Mouse (Mus musculus): Measurements from ENCODE around the gene Lrrtm4.

Gene Lrrtm4

DNA sequence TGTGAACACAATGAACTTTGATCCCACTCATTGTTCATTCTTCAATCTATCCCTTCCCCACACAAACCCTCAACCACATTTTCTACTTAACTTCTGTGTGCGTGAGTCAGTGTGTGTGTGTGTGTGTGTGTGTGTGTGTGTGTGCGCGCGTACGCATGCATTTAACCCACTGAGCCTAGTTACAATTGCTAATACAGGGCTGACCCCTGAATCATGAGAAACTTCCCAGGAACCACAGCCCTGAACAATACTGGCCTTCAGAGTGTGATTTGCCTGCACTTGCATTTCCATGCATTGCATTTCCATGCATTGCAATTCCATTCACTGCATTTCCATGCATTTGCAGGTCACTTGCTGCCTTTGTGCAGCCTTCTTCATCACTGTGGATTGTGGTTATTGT lies 701.8 kb downstream of the Lrrtm4 start:
- no peak for DNase-seq (ENCODE audit: low spot score in 2 of 2)

DNA sequence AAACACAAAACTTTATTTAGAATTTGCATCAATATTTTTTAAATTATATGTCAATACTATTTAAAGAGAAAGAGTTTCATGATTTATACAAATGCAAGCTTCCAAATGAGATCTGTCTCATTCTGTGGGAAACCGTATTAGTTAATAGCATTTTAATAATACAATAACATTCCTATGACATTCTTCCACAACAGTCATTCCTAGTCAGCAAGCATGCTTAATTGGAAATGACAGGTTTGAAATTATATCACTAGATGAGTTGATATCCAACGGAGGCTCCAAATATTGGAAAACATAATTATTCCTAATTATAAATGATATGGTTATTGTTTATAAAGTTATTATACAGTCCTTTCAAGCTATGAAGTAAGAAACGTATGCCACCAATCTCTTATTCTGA lies 714.7 kb downstream of the Lrrtm4 start:
- no peak for DNase-seq (ENCODE audit: low spot score in 2 of 2)

GRCm38 (mm10) chr6:80750769-80751168 lies 732.1 kb downstream of the Lrrtm4 start:
- DNase-seq (ENCODE audit: low spot score in 2 of 2): no peak

GRCm38 (mm10) chr6:80760641-80761204 lies 742.0 kb downstream of the Lrrtm4 start:
- DNase-seq (ENCODE audit: low spot score in 2 of 2): no peak

DNA sequence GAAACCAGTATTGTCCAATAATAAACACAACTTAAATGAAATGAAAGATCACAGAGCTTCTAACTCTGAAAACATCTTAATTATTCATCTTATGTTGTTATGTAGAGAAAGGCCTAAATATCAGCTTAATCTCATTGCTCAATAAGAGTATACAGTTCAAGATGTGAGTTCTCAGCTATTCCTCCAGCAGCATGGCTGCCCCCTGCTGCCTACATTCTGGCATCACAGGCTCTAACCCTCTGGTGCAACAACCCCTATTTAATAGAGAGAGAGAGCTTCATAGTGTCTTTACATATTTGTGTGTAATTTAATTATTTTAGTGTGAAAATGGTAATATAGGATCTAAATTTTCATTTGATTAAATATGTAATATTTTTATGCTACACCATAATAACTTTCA lies 767.6 kb downstream of the Lrrtm4 start:
- no peak for DNase-seq (ENCODE audit: low spot score in 2 of 2)

- no peak for DNase-seq (ENCODE audit: low spot score in 2 of 2)
Observed at GRCm38 (mm10) chr6:80823753-80824152, 805.1 kb downstream of the Lrrtm4 start.

DNA sequence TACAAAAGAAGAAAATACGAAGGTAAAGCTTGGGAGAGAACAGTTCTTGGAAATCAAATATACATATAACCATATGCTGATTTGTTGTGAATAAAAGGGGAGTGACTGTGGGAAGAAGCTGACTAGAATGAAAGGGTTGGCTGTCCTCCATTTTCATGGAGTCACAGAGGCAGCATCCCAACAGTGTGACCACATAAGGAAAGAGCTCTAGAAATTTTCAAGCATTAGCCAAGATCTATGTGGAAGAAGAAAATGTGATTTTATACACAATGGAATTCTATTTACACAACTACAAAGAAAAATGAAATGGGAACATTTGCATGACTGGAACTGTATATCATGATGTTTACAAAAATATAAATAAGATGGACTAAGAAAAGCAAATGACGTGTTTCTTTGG lies 821.1 kb downstream of the Lrrtm4 start:
- DNase-seq (ENCODE audit: low spot score in 2 of 2): no peak

DNA sequence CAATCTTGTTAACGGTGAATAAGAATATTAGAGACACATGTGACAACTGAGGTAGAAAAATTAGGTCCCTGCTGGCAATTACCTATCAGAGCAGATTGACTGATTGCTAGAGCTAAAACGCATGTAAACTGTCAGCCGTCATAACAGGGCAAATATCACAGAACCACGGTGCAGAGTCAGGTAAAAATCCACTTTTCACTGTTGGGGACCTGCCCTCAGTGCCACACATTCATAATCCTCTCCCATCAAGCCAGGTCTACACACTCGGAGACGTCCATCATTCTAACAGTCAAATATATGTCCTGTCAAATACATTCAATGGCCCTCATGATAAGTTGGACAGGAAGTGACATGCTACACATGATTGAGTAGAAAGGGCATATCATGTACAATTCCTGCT lies 826.6 kb downstream of the Lrrtm4 start:
- DNase-seq (ENCODE audit: low spot score in 2 of 2): no peak

DNA sequence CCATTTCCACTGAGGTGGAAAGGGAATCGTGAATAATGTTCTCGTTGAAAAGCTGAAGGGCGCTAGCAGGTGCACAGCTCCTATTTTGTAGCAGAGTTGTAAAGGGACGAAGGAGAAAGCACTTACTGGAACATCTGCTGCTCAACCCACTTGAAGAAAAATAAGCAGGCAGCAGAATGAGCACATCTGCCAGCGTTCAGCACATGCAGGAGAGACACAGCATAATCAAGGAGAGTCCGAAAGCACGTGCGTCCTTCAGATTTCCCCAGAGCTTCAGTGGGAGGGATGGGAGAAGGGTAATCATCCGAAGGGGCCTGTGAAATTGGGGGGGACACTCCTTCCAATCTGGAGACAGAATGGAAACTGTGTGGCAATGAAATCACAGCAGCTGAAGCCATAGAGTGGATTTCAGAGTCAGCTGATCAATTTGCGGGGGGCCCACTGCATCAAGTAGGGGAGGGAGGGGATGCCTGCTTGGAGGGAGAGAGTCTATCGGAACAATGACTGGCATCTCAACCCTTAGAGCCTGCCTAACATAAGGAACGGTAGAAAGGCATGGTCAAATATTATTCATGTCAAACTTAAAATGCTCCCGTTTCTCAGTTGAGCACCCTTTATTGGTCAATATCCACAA lies 838.4 kb downstream of the Lrrtm4 start:
- DNase-seq (ENCODE audit: low spot score in 2 of 2): no peak
